Mouse (Mus musculus): ENCODE measurements around the gene Washc3.
A peak's percentile ranks its signal among the peaks of the same experiment; 100 is the strongest.

The Washc3 gene

GRCm38 (mm10) chr10:88200951-88201638 lies at the start of gene Washc3:
Gene Washc3, plus strand, starts transcription at chr10:88201093.
- peak; percentile 69 to 95 for DNase-seq (ENCODE audit: low spot score in 2 of 2)

DNA sequence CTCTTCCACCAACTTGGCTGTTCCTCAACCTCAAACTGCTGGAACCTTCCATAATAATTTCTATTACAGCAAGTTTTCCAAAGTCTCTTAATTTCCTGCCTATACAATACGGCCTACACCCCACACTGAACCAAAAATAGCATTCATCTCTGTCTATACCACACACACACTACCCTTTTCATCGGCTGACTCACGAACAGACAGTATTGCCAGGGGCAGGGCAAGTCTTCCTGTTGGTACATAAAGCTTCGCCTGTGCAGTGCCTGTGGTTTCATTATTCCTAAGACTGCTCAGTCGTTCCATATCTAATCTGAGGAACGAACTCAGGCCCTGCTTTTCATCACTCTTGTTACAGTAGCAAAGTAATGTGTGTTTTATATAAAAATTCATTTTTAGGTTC lies 49.2 kb upstream of the Washc3 start:
- DNase-seq (ENCODE audit: low spot score in 2 of 2): peak in 1 of 2 experiments; percentile 7

GRCm38 (mm10) chr10:88162096-88162495 lies 38.8 kb upstream of the Washc3 start:
- no peak for DNase-seq (ENCODE audit: low spot score in 2 of 2)

- DNase-seq (ENCODE audit: low spot score in 2 of 2): no peak
Observed at GRCm38 (mm10) chr10:88162676-88163075, 38.2 kb upstream of the Washc3 start.

DNA sequence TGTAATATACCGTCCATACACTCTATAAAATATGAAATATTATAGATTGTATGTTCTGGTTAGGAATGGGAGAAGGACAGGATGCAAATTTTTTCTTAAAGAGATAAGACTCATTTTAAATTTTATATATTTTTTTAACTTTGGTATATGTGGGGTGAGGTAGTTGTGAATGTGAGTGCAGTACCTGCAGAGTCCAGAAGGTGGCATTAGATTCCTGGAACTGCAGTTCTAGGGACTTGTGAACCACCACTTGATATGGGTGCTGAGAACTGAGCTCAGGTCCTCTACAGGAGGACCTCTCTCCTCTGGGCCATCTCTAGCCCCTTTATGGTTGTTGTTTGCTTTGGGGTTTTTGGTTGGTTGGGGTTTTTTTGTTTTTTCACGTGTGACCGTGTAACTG lies 34.7 kb upstream of the Washc3 start:
- no peak for DNase-seq (ENCODE audit: low spot score in 2 of 2)

DNA sequence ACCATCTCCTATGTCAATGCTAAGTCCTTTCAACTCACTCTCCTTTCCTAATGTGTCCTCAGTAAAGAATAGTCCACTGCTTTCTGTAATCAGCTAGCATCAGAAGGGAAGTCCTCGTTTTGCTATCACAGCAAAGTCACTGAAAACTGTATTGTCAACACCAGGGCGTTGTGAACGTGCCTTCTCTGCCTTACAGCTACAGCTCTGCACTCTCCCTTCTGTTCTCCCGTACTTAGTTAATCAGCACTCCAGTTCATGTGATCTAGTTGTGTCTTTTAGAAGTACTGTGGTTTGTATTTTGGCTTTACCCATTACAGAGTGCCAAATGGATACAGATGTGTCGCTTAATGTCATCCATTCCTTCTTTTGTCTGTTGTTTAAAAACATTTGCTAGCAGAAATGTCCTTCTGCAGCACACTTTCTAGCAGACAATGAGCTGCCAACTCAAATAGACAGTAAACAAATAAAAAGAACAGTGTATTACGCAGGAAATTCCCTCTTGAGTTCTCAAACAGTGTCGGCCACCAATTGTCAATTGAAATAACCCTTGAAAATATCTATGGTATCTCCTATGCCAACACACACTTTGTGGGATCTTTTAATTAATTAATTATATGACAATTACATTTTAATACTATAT lies 33.3 kb upstream of the Washc3 start:
- DNase-seq (ENCODE audit: low spot score in 2 of 2): no peak

GRCm38 (mm10) chr10:88200541-88200940 lies 352 bp upstream of the Washc3 start:
- DNase-seq (ENCODE audit: low spot score in 2 of 2): no peak

DNA sequence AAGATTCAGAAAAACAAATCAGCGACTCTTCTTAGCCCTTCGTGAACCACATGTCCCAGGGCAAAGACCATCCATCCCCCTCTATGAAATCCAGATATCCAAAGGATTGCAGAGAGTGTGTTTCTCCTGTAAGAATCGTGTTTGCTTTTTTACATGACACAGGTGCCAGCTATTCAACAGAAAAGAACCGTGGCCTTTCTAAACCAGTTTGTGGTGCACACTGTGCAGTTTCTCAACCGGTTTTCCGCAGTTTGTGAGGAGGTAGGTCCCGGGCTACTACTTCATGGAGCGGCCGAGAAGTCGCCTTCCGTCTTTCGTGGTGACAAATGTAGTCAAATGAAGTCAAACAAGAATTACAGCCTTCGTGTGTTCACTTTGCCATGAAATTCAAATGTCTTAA lies 757 bp downstream of the Washc3 start:
- DNase-seq (ENCODE audit: low spot score in 2 of 2): no peak

DNA sequence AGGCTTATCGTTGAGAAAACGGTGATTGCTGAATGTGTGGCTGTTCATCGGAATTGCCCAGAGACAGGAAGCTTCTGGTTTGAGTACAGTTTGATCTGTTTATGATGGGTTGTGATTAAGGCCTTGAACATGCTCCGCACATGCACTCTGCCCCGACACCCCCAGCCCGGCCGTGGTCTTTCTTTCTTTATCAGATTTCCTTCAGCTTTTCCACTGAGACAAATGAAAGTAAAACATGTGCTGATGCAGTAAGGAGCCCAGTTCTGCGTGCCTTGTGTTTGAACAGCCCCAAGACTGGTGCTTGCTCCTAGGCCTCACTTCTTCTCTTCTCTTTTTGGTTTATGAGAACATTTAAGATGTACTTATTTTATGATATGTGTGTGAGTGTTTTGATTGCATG lies 1.7 kb downstream of the Washc3 start:
- no peak for DNase-seq (ENCODE audit: low spot score in 2 of 2)

DNA sequence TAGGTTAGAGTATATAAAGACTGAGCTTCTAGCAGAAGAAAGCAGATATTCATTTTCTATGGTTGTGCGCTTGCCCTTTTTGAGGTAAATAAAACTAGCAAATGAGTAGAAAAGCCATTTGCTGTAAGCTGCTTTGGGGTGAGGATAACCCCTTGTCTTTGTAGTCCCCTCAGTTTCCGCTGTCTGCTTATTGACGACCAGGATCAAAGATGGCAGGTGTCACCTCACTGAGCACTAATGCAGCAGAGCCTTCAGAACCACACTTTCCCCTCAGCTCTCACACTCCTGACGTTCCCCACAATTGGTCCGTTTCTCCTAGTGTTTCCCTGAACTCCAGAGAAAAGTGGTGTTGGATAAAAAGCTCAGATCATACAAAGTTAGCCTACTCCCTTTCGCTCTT lies 2.3 kb downstream of the Washc3 start:
- no peak for DNase-seq (ENCODE audit: low spot score in 2 of 2)

DNA sequence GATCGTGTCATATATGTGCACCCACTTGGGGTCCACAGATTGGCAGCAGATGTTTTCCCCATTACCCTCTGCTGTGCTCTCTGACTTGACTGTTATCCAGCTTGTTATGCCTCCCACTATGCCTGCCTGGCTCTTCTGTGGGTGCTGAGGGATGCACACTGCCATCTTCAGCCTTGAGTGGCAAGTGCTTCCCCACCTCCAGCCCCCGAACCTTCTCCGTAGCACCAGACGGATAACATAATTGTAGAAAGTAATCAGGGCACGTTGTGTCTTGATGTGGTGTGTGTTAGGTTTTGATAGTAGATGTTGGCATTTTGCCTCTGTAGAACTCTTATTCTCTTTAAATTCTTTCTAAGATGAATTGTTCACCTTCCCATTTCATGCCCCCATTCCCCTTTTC lies 11.8 kb downstream of the Washc3 start:
- DNase-seq (ENCODE audit: low spot score in 2 of 2): no peak

- no peak for DNase-seq (ENCODE audit: low spot score in 2 of 2)
Observed at GRCm38 (mm10) chr10:88214800-88215514, 14.1 kb downstream of the Washc3 start.

GRCm38 (mm10) chr10:88218161-88218560 lies 17.3 kb downstream of the Washc3 start:
- no peak for DNase-seq (ENCODE audit: low spot score in 2 of 2)

GRCm38 (mm10) chr10:88221718-88222117 lies 20.8 kb downstream of the Washc3 start:
- DNase-seq (ENCODE audit: low spot score in 2 of 2): no peak

DNA sequence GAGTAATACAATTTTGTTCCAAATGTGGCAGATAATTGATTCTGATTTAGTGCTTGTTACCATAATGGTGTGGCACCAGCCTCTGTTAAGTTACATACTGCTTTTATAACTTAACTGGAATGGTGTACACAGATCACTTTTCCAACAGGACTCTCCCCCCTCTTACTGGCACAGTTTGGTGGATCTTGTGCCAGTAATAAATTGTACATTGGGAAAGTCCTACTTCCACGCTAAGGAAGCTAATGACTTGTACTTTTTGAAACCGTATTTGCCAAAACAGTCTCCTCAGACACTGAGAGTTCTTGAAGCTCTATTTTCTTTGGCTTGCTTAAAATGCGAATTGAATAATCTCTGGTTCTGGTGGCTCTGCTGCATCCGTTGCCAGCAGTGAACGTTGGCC lies 24.5 kb downstream of the Washc3 start:
- DNase-seq (ENCODE audit: low spot score in 2 of 2): no peak

DNA sequence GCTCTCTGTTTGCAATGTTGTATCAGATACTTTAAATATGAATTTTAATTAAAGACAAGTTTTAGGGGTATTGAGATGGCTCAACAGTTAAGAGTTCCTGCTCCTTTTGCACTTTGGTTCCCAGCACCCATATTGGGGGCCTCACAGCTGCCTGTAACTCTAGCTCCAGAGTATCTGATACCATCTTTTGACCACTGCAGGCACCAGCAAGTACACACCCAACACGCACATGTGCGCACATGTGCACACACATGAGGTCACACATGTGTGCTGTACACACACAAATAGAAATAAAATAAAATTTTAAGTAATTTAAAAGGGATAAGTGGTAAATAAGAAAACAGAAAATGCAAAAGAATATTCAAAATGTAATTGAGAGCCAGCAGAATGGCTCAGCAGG lies 27.1 kb downstream of the Washc3 start:
- DNase-seq (ENCODE audit: low spot score in 2 of 2): no peak

DNA sequence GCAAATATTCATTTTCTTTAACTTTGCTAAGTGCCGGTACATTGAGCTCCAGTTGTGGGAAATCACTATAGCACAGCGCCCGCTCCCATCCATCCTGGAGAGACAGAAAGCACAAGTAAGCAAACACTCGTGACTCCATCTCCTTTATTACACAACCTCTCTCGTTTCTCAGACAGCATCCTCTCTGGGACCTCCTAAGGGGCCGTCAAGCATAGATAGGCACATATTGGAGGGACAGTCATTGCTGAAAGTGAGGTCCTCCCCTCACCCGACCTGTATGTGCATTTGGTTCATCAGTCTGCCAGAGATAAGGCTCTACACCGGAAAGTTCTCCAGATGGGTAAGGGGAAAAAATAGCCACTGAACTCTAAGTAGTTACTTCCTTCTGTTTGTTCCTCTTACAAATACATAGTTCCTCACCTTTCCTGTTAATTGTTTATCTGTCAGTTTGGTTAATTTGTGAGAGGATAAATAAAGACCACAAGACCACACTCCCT lies 27.7 kb downstream of the Washc3 start:
- DNase-seq (ENCODE audit: low spot score in 2 of 2): no peak

DNA sequence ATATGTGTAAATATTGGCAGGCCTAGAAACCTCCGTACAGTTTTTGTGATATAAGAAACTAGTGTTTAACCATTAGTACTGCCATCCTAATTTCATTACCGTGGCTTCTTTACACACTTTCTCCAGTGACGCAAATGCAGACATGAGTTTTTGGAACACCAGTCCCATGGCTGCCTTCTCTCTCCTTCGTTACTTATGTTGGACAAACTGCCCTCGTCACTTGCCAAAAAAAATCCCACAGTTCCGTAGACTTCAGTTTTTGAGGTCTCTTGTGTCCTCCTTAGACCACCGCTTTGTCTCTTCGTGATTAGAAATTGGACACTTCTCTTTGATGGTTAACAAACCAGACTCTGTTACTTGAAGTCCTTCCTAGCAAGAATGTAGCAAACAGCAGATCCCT lies 30.8 kb downstream of the Washc3 start:
- DNase-seq (ENCODE audit: low spot score in 2 of 2): no peak

- DNase-seq (ENCODE audit: low spot score in 2 of 2): no peak
Observed at GRCm38 (mm10) chr10:88232765-88233164, 31.9 kb downstream of the Washc3 start.

- DNase-seq (ENCODE audit: low spot score in 2 of 2): no peak
Observed at GRCm38 (mm10) chr10:88244681-88245080, 43.8 kb downstream of the Washc3 start.

- no peak for DNase-seq (ENCODE audit: low spot score in 2 of 2)
Observed at GRCm38 (mm10) chr10:88250300-88250699, 49.4 kb downstream of the Washc3 start.

GRCm38 (mm10) chr10:88252121-88252862 lies 51.4 kb downstream of the Washc3 start:
- no peak for DNase-seq (ENCODE audit: low spot score in 2 of 2)
